Mouse (Mus musculus) frontal cortex, adult 2 months (tissue): ENCODE measurements at regions not wholly inside any gene's neighbourhood (a gene's known extent, or its start where the extent isn't known, plus 50 kb on each side); places are given as distances from the start of the nearest gene placed in this dataset.

Source experiments
- DNase-seq, 2 experiments: peaks; one replicate each; pipeline ENCODE4 v3.0.0; 2022; ENCODE audit warnings: low spot score in 1 of 2; ENCODE audit errors: extremely low spot score in 1 of 2

- no peak for DNase-seq
These were observed 180.2 kb downstream of the Ptpru start for GRCm38 (mm10) chr4:131657922-131658321.

- DNase-seq = no peak
These were observed 177.2 kb downstream of the Ptpru start for GRCm38 (mm10) chr4:131660931-131661330.

DNA sequence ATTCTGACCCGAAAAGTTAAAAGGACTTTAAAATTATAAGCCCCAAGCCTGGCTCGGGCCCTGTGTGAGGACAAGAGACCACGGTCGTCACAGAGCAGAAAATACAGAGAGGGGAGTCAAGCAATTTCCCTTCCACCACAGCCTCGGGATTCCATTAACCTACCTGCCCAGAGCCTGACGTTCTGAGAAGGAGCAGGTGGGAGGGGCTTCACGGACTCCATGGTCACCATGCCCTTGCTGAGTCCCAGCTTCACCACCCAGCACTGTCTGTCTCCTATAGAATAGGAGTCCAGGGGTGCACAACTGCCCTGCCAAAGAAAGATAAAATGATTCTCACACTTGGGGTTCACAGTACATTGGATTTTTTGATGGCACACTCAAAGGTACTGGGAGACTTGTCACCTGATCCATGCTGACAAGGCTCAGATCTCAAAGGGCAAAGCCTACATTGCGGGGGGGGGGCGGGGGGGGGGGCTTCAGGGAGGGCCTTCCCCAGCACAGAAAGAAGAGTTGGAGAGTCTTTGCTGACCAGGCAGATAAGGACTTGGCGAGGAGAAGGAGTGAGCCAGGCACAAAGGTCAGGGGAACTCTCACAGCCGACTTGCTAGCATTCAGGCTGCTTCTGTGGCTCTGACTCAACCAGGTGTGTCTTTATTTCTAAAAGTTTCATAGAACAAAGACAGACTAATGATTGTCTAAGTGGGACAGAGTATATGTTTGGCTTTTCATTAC, 166.1 kb downstream of the Ptpru start:
- no peak for DNase-seq

- DNase-seq = no peak
These were observed 160.1 kb downstream of the Ptpru start for GRCm38 (mm10) chr4:131677966-131678365.

GRCm38 (mm10) chr4:131683176-131683575, 154.9 kb downstream of the Ptpru start:
- DNase-seq = no peak

- DNase-seq = no peak
These were observed 152.5 kb downstream of the Ptpru start for GRCm38 (mm10) chr4:131685544-131685943.

DNA sequence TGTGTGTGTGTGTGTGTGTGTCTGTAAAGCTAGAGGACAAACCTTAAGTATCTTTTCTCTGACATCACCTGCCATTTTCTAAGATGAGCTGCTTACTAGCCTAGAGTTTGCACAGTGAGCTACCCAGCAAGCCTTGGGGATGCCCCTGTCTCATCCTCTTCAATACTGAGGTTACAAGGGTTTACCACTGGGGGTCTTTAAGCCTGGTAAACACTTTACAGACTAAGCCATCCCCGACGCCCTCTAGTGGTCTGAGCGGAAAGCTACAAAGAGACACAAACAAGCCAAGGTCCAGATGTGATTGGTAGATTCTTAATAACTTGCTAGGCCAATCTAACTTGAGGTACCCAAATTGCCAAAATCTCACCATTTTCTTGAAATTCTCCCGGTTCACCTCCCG, 143.9 kb downstream of the Ptpru start:
- no peak for DNase-seq

DNA sequence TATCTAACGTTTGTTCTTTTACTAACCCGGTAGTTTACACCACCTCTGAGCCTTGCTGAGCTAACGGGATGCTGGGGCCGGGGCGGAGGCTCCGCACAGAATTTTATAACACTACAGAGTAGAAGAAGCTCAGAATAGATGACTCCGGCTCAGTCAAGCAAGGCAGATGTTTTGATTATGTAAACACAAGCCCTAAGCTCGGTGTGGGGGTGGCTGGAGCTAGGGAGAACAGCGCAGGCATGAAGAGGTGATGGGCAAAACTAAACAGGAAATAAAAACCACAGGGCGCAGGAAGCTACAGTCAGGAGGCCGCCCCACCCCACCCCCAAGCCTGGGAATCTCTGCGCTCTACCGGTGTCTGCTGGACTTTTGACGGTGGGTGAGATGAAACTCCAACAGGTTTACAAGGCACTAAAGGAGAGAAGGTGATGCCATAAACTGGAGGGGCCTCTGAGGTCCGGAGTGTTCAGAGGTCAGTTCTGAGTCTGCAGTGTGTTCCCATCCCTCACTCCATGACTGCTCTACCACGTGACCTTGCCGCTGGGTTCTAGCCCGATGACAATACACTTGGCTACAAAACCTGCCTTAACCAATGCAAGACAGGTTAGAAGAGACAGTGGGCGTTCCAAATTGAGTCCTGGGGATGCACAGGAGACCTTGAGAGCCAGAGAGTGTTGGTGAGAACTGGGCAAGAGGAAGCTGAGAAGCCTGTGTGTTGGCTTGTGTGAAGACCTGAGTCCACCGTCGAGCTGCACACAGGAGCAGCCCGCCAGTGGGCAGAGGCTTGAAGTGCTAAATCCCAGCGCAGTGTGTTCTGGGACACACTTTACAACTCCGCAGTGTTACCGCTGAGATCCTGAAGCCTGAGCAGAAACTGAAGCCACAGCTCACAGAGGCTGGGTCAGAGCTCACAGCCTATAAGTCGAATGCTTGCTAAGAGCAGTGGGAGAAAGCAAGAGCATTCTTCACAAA, 141.9 kb downstream of the Ptpru start:
- peak; percentile 67 to 72 for DNase-seq
